Mouse (Mus musculus): Measurements from ENCODE around the gene Prrg2. TPM values are rescaled to one million over a fixed set of nuclear protein-coding genes. Genes with fewer than 3 reads are reported as not detected.

The Prrg2 gene
- polyA plus RNA-seq, 1 experiment: 172 TPM

- no peaks in the 10 kb centered on the region; the same call in 1 of the 2 replicates for H3K4me1 ChIP-seq (ENCODE audit: control insufficient read depth, insufficient read depth, insufficient read length, low read length)
- H3K4me3 ChIP-seq (ENCODE audit: low read depth, low read length): no peak overlapping the region
- H3K27ac ChIP-seq (ENCODE audit: insufficient read depth, low read depth, low read length): no peak overlapping the region
- 85% methylated on average over 10 of the region's 10 CpGs for WGBS
- peaks cover 3% of the 10 kb centered on the region; the same call in 1 of the 2 replicates for H3K36me3 ChIP-seq (ENCODE audit: control insufficient read depth, insufficient read depth, low read length)
- TF ChIP-seq POLR2A (IDR thresholded peaks at IDR 0.05; ENCODE audit: low read depth, low read length) (no peak), CTCF (IDR thresholded peaks at IDR 0.05; ENCODE audit: extremely low read depth, insufficient read length, insufficient replicate concordance, low read depth, low read length) (no peak)
- no peaks in the 10 kb centered on the region for H3K27me3 ChIP-seq (ENCODE audit: control insufficient read depth, insufficient read depth, low read length)
Measured at GRCm38 (mm10) chr7:45058607-45059571, 3.6 kb downstream of the Prrg2 start.

GRCm38 (mm10) chr7:45056972-45057348 lies 5.5 kb downstream of the Prrg2 start:
- TF ChIP-seq CTCF (IDR thresholded peaks at IDR 0.05; ENCODE audit: extremely low read depth, insufficient read length, insufficient replicate concordance, low read depth, low read length) (no peak), POLR2A (IDR thresholded peaks at IDR 0.05; ENCODE audit: low read depth, low read length) (no peak)
- H3K4me1 ChIP-seq (ENCODE audit: control insufficient read depth, insufficient read depth, insufficient read length, low read length): peaks cover 3% of the 10 kb centered on the region; the same call in 1 of the 2 replicates
- no peak overlapping the region for H3K4me3 ChIP-seq (ENCODE audit: low read depth, low read length)
- H3K27me3 ChIP-seq (ENCODE audit: control insufficient read depth, insufficient read depth, low read length): no peaks in the 10 kb centered on the region
- peaks cover 3% of the 10 kb centered on the region; the same call in 1 of the 2 replicates for H3K36me3 ChIP-seq (ENCODE audit: control insufficient read depth, insufficient read depth, low read length)
- no peak overlapping the region for H3K27ac ChIP-seq (ENCODE audit: insufficient read depth, low read depth, low read length)

- no peak for TF ChIP-seq CTCF (IDR thresholded peaks at IDR 0.05; ENCODE audit: extremely low read depth, insufficient read length, insufficient replicate concordance, low read depth, low read length)
- 78% methylated on average over 14 of the region's 14 CpGs for WGBS
- Histone ChIP-seq H3K27me3 (ENCODE audit: control insufficient read depth, insufficient read depth, low read length) (no peaks in the 10 kb centered on the region), H3K4me1 (ENCODE audit: control insufficient read depth, insufficient read depth, insufficient read length, low read length) (peaks cover 7% of the 10 kb centered on the region), H3K4me3 (ENCODE audit: low read depth, low read length) (no peak overlapping the region), H3K36me3 (ENCODE audit: control insufficient read depth, insufficient read depth, low read length) (peaks cover 3% of the 10 kb centered on the region; the same call in 1 of the 2 replicates), H3K27ac (ENCODE audit: insufficient read depth, low read depth, low read length) (no peak overlapping the region)
Measured at GRCm38 (mm10) chr7:45056329-45056971, 6.0 kb downstream of the Prrg2 start.

GRCm38 (mm10) chr7:45053931-45054510 lies 8.5 kb downstream of the Prrg2 start:
- Histone ChIP-seq H3K36me3 (ENCODE audit: control insufficient read depth, insufficient read depth, low read length) (peaks cover 14% of the 10 kb centered on the region), H3K4me3 (ENCODE audit: low read depth, low read length) (peak overlapping the region; percentile 98), H3K27me3 (ENCODE audit: control insufficient read depth, insufficient read depth, low read length) (no peaks in the 10 kb centered on the region), H3K27ac (ENCODE audit: insufficient read depth, low read depth, low read length) (peak overlapping the region; percentile 80), H3K4me1 (ENCODE audit: control insufficient read depth, insufficient read depth, insufficient read length, low read length) (peaks cover 8% of the 10 kb centered on the region)
- TF ChIP-seq CTCF (IDR thresholded peaks at IDR 0.05; ENCODE audit: extremely low read depth, insufficient read length, insufficient replicate concordance, low read depth, low read length) (no peak), POLR2A (IDR thresholded peaks at IDR 0.05; ENCODE audit: low read depth, low read length) (peak; percentile 56)
- WGBS: under 1% methylated on average over 33 of the region's 33 CpGs

GRCm38 (mm10) chr7:45053117-45053930 lies 9.2 kb downstream of the Prrg2 start:
- peaks cover 8% of the 10 kb centered on the region for H3K4me1 ChIP-seq (ENCODE audit: control insufficient read depth, insufficient read depth, insufficient read length, low read length)
- H3K36me3 ChIP-seq (ENCODE audit: control insufficient read depth, insufficient read depth, low read length): peaks cover 18% of the 10 kb centered on the region
- under 1% methylated on average over 50 of the region's 59 CpGs for WGBS
- H3K27ac ChIP-seq (ENCODE audit: insufficient read depth, low read depth, low read length): peak overlapping the region; percentile 80
- peak overlapping the region; percentile 98 for H3K4me3 ChIP-seq (ENCODE audit: low read depth, low read length)
- no peak for TF ChIP-seq CTCF (IDR thresholded peaks at IDR 0.05; ENCODE audit: extremely low read depth, insufficient read length, insufficient replicate concordance, low read depth, low read length)
- TF ChIP-seq POLR2A (IDR thresholded peaks at IDR 0.05; ENCODE audit: low read depth, low read length): no peak; the same call in 1 of the 2 replicates
- no peaks in the 10 kb centered on the region for H3K27me3 ChIP-seq (ENCODE audit: control insufficient read depth, insufficient read depth, low read length)

- Histone ChIP-seq H3K4me3 (ENCODE audit: low read depth, low read length) (peak within 1 kb of the TSS; percentile 98), H3K36me3 (ENCODE audit: control insufficient read depth, insufficient read depth, low read length) (peaks cover 23% of the 10 kb centered on the region), H3K27me3 (ENCODE audit: control insufficient read depth, insufficient read depth, low read length) (no peaks in the 10 kb centered on the region), H3K4me1 (ENCODE audit: control insufficient read depth, insufficient read depth, insufficient read length, low read length) (peaks cover 8% of the 10 kb centered on the region), H3K27ac (ENCODE audit: insufficient read depth, low read depth, low read length) (peak within 1 kb of the TSS; percentile 80)
- 0% methylated on average over 9 of the region's 18 CpGs for WGBS
- TF ChIP-seq CTCF (IDR thresholded peaks at IDR 0.05; ENCODE audit: extremely low read depth, insufficient read length, insufficient replicate concordance, low read depth, low read length) (no peak), POLR2A (IDR thresholded peaks at IDR 0.05; ENCODE audit: low read depth, low read length) (no peak)
Measured at GRCm38 (mm10) chr7:45052862-45053116, 9.7 kb downstream of the Prrg2 start, which contains the start of gene Prr12. Gene Prr12, minus strand, starts transcription at chr7:45052881.
